Mouse (Mus musculus): ENCODE measurements at regions not wholly inside any gene's neighbourhood (a gene's known extent, or its start where the extent isn't known, plus 50 kb on each side); places are given as distances from the start of the nearest gene placed in this dataset.

DNA sequence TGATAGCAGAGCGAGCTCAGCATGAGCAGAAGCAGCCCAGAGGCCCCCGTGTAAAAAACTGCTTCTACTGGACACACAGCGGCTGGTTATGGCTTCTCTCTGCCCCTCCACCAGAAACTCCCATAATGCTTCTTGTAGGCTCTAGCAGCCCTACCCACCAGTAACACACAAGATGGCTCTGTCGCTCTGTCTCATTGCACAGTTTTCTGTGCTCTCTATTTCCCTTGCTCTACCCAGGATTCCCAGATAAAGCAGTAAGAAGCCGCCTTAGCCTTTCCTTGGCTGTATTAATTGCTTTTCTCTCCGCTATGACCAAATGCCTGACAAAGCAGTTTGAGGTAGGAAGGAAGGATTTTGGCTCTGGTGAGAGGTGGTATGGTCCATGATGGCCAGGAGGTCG, 228.1 kb downstream of the Eipr1 start:
- Histone ChIP-seq H3K4me1 (ENCODE audit: control insufficient read depth, insufficient read depth, low read length) (no peaks in the 10 kb centered on the region), H3K4me2 (ENCODE audit: low read depth, low read length) (no peak overlapping the region), H3K9ac (ENCODE audit: low read depth, low read length) (no peak overlapping the region), H3K9me3 (ENCODE audit: control insufficient read depth, low read length) (no peaks in the 10 kb centered on the region), H3K4me3 (ENCODE audit: low read length) (no peak overlapping the region), H3K36me3 (ENCODE audit: control insufficient read depth, insufficient read depth, low read length) (no peaks in the 10 kb centered on the region), H3K27me3 (replicated peaks; ENCODE audit: control insufficient read depth, insufficient read depth, low read length) (no peaks in the 10 kb centered on the region), H3K27ac (ENCODE audit: low read length) (no peak overlapping the region)
- 78% methylated on average over 7 of the region's 7 CpGs for WGBS
- ATAC-seq, result no peak

DNA sequence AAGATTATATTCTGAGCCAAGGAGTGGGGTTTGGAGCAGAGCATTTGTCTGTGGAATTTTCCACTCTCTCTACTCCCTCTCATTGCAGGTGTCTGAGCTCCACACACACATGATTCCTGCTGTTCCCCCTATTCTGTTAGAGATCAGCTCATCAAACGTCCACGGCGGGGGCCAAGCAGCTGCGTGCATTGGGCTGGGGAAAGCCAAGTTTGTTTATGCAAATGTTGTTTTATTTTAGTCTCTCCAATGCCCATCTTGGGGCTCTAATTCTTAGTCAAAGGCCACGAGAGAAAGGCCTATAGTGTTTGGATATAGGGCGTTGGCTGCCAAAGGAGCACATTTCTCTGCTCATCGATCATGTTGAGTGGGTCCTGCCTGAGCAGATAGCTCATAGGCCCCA, 234.6 kb downstream of the Eipr1 start:
- Histone ChIP-seq H3K9ac (ENCODE audit: low read depth, low read length) (no peak overlapping the region), H3K27me3 (replicated peaks; ENCODE audit: control insufficient read depth, insufficient read depth, low read length) (no peaks in the 10 kb centered on the region), H3K4me1 (ENCODE audit: control insufficient read depth, insufficient read depth, low read length) (no peaks in the 10 kb centered on the region), H3K36me3 (ENCODE audit: control insufficient read depth, insufficient read depth, low read length) (no peaks in the 10 kb centered on the region), H3K4me3 (ENCODE audit: low read length) (no peak overlapping the region), H3K4me2 (ENCODE audit: low read depth, low read length) (no peak overlapping the region), H3K9me3 (ENCODE audit: control insufficient read depth, low read length) (no peaks in the 10 kb centered on the region), H3K27ac (ENCODE audit: low read length) (no peak overlapping the region)
- WGBS, result 53% methylated on average over 7 of the region's 7 CpGs
- ATAC-seq, result no peak

DNA sequence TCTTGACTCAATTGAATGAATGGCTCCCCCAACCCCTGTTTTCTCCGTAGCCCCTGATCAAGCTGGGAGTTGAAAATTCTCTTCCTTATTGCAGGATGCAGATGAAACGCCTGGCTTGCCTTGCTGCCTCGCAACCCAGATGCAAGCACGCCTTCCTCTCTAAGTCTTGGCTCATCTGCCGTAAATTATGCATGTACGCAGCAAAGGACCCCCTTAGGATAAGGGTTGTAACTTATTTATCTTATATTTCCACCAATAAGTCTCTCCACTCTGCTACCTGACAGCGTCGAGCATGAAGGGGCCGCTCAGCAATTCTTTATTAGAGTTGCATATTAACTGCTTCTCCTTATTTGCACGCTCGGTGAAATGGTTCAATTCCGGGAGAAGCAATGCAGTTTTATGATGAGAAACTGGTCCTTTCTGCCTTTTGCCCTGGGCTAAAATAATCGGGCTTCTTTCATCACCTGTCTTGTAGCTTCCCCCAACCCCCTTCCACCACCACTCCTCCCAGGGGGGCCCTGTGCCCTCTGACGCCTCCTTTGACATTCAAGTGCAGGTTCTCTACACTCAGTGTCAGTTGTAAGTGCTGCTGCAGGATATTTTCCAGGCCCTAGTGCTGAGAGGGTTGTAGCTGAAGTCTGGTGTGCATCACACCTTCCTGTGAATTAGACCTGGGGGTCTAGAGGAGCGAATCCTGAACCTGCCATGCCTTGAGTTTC, 246.0 kb downstream of the Eipr1 start:
- WGBS, result 36% methylated on average over 15 of the region's 15 CpGs

DNA sequence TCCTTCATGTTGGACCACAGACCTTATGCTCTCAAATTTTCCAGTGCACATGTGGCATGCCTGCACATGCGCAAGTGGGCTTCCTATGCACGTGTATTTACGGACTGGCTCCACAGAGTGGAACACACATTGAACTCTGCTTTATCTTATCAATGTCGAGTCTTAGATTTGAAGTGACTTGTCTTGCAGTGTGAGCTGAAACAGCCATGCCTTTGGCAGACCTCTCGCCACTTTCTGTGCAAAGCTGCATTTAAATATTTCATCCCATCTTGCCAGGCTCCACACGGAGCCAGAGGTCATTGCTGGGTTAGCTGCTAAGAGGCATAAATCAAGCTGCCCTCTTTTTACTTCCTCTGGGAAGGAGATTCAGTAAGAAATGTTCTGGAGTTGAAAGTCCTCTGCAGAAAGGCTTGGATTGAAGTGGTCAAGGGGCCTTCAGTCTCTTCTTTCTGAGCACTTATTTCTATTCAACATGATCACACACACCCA, 248.4 kb downstream of the Eipr1 start:
- Histone ChIP-seq H3K4me1 (ENCODE audit: control insufficient read depth, insufficient read depth, low read length) (0 out of 2 replicates have a peak, but pooled peaks cover 4% of the 10 kb centered on the region), H3K4me2 (ENCODE audit: low read depth, low read length) (no peak overlapping the region), H3K27ac (ENCODE audit: low read length) (no peak overlapping the region), H3K27me3 (replicated peaks; ENCODE audit: control insufficient read depth, insufficient read depth, low read length) (no peaks in the 10 kb centered on the region), H3K9me3 (ENCODE audit: control insufficient read depth, low read length) (no peaks in the 10 kb centered on the region), H3K36me3 (ENCODE audit: control insufficient read depth, insufficient read depth, low read length) (no peaks in the 10 kb centered on the region), H3K4me3 (ENCODE audit: low read length) (no peak overlapping the region), H3K9ac (ENCODE audit: low read depth, low read length) (no peak overlapping the region)
- 31% methylated on average over 6 of the region's 6 CpGs for WGBS
- peak; percentile 46 for ATAC-seq

More for the DNA sequence above, 246.0 kb downstream of the Eipr1 start:
- Histone ChIP-seq H3K9ac (ENCODE audit: low read depth, low read length) (no peak overlapping the region), H3K4me2 (ENCODE audit: low read depth, low read length) (no peak overlapping the region), H3K27ac (ENCODE audit: low read length) (no peak overlapping the region), H3K4me1 (ENCODE audit: control insufficient read depth, insufficient read depth, low read length) (0 out of 2 replicates have a peak, but pooled peaks cover 4% of the 10 kb centered on the region), H3K9me3 (ENCODE audit: control insufficient read depth, low read length) (no peaks in the 10 kb centered on the region), H3K36me3 (ENCODE audit: control insufficient read depth, insufficient read depth, low read length) (no peaks in the 10 kb centered on the region), H3K27me3 (replicated peaks; ENCODE audit: control insufficient read depth, insufficient read depth, low read length) (no peaks in the 10 kb centered on the region), H3K4me3 (ENCODE audit: low read length) (no peak overlapping the region)
- ATAC-seq, result no peak

DNA sequence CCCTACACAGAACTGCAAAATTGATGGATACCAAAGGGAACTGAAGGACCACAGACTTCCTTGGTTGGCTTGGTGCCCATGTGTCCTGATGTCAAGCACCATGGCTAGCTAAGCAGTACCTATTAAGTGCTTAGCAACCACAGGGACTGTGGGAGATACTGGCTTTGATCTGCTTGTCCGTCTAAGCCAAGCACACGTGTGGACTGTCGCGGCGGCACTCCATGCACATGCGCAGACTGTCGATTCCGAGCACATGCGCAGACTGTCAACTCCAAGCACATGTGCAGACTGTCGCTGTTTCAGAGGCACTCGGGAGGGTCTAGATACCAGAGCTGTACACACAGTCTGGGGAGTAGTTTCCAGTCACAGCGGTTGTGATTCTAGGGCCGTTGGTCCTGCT, 252.9 kb downstream of the Eipr1 start:
- Histone ChIP-seq H3K4me3 (ENCODE audit: low read length) (no peak overlapping the region), H3K9me3 (ENCODE audit: control insufficient read depth, low read length) (no peaks in the 10 kb centered on the region), H3K4me1 (ENCODE audit: control insufficient read depth, insufficient read depth, low read length) (0 out of 2 replicates have a peak, but pooled peaks cover 4% of the 10 kb centered on the region), H3K27me3 (replicated peaks; ENCODE audit: control insufficient read depth, insufficient read depth, low read length) (no peaks in the 10 kb centered on the region), H3K27ac (ENCODE audit: low read length) (no peak overlapping the region), H3K4me2 (ENCODE audit: low read depth, low read length) (no peak overlapping the region), H3K9ac (ENCODE audit: low read depth, low read length) (no peak overlapping the region), H3K36me3 (ENCODE audit: control insufficient read depth, insufficient read depth, low read length) (no peaks in the 10 kb centered on the region)
- no peak for ATAC-seq
- WGBS, result 88% methylated on average over 13 of the region's 13 CpGs

DNA sequence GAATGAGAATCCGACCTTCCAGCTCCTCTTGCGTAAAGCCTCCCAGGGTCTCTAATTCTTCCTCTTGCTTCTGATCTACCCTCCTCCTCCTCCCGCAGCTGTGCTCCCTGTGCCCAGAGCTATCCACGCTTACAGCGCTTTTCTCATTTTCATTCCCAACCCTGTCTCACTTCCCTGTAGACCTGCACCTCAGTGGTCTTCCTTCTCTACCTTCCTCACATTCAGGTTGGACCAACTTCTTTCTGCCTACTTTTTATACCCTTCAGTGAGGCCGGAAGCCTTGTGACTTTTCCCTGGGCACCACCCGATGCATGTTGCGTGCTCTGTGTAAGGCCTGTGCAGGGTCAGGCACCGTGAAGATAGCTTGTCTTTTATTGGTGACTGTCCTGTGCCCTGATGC, 263.0 kb downstream of the Eipr1 start:
- Histone ChIP-seq H3K9me3 (ENCODE audit: control insufficient read depth, low read length) (no peaks in the 10 kb centered on the region), H3K4me1 (ENCODE audit: control insufficient read depth, insufficient read depth, low read length) (no peaks in the 10 kb centered on the region), H3K9ac (ENCODE audit: low read depth, low read length) (no peak overlapping the region), H3K4me3 (ENCODE audit: low read length) (no peak overlapping the region), H3K27me3 (replicated peaks; ENCODE audit: control insufficient read depth, insufficient read depth, low read length) (no peaks in the 10 kb centered on the region), H3K36me3 (ENCODE audit: control insufficient read depth, insufficient read depth, low read length) (no peaks in the 10 kb centered on the region), H3K4me2 (ENCODE audit: low read depth, low read length) (no peak overlapping the region), H3K27ac (ENCODE audit: low read length) (no peak overlapping the region)
- 92% methylated on average over 9 of the region's 9 CpGs for WGBS
- no peak for ATAC-seq

DNA sequence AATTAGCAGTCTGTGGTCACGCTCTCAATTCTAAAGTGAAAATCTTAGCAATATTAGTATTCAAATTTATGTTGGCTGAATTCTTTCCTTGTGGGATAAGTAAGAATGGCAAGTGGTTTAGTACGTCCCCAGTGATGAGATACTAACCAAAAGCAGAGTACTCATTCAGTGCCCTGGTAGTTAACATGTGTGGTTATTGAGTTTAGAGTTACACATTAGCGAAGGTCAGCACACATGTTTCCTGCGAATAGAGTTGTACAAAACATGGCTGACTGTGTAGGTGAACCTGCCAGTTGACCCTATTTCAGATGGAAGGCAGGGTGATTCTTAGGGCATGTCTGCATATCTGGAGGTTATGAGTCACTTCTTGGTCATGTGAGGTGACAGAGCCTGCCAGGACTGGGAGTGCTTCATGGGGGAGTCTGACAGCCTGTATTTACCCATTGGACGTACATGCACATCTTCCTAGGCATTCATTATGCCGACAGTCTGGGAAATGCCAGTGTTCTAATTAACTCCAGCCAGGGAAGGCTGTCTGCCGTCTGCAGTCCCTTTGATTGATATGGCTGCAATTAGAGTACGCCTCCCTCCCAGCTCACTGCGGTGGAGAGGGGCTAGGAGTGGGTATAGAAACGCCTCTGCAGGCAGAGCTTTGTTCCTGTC, 263.7 kb downstream of the Eipr1 start:
- Histone ChIP-seq H3K4me1 (ENCODE audit: control insufficient read depth, insufficient read depth, low read length) (no peaks in the 10 kb centered on the region), H3K27ac (ENCODE audit: low read length) (no peak overlapping the region), H3K9ac (ENCODE audit: low read depth, low read length) (no peak overlapping the region), H3K4me3 (ENCODE audit: low read length) (no peak overlapping the region), H3K4me2 (ENCODE audit: low read depth, low read length) (no peak overlapping the region), H3K9me3 (ENCODE audit: control insufficient read depth, low read length) (no peaks in the 10 kb centered on the region), H3K27me3 (replicated peaks; ENCODE audit: control insufficient read depth, insufficient read depth, low read length) (no peaks in the 10 kb centered on the region), H3K36me3 (ENCODE audit: control insufficient read depth, insufficient read depth, low read length) (no peaks in the 10 kb centered on the region)
- no peak for ATAC-seq
- 49% methylated on average over 10 of the region's 10 CpGs for WGBS

DNA sequence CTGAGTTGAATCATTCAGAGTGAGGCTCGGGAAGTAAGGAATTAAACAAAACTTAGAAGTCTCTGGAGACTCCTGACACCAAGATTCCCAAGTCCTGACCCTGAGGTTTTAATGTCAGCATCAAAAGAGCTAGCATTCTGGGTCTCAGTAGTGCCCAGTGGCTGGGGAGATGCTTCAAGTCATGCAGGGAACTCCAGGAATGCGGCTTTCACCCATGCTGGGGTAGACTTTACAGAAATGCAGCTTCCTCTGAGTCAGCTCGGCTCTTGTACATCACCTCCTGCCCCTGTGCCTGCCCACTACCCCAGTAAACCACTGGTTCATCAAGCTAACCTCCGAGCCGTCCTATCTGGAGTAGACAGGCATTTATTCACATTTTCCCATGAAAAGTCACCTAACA, 269.5 kb downstream of the Eipr1 start:
- Histone ChIP-seq H3K9ac (ENCODE audit: low read depth, low read length) (no peak overlapping the region), H3K27ac (ENCODE audit: low read length) (no peak overlapping the region), H3K36me3 (ENCODE audit: control insufficient read depth, insufficient read depth, low read length) (no peaks in the 10 kb centered on the region), H3K4me3 (ENCODE audit: low read length) (no peak overlapping the region), H3K9me3 (ENCODE audit: control insufficient read depth, low read length) (no peaks in the 10 kb centered on the region), H3K27me3 (replicated peaks; ENCODE audit: control insufficient read depth, insufficient read depth, low read length) (no peaks in the 10 kb centered on the region), H3K4me1 (ENCODE audit: control insufficient read depth, insufficient read depth, low read length) (no peaks in the 10 kb centered on the region), H3K4me2 (ENCODE audit: low read depth, low read length) (no peak overlapping the region)
- WGBS, result 63% methylated on average over 5 of the region's 5 CpGs
- ATAC-seq, result no peak

DNA sequence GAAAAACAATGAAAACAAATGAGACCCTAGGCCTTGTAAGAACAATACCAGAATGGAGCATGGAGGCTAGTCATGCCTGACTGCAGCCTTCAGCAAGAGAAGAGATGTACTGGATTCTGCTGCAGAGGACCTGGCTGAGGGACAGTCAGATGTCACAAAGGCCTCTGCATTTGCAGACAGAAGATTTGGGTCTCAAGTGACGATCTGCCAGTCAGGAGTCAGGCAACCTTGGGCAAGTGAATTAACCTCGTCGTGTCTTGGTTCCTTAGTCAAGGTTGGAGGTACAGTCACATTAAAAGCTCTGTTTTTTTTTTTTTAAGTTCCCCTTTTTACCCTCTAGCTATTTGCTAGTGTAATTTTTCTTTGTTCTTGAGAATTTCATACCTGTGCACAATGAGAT, 276.6 kb downstream of the Eipr1 start:
- Histone ChIP-seq H3K27me3 (replicated peaks; ENCODE audit: control insufficient read depth, insufficient read depth, low read length) (no peaks in the 10 kb centered on the region), H3K36me3 (ENCODE audit: control insufficient read depth, insufficient read depth, low read length) (no peaks in the 10 kb centered on the region), H3K9me3 (ENCODE audit: control insufficient read depth, low read length) (no peaks in the 10 kb centered on the region), H3K4me1 (ENCODE audit: control insufficient read depth, insufficient read depth, low read length) (no peaks in the 10 kb centered on the region), H3K27ac (ENCODE audit: low read length) (no peak overlapping the region), H3K9ac (ENCODE audit: low read depth, low read length) (no peak overlapping the region), H3K4me3 (ENCODE audit: low read length) (no peak overlapping the region), H3K4me2 (ENCODE audit: low read depth, low read length) (no peak overlapping the region)
- ATAC-seq, result no peak
- 70% methylated on average over 3 of the region's 3 CpGs for WGBS
